Mouse (Mus musculus) myocyte (in vitro differentiated cells): ENCODE results near the gene Rad23b.
A peak's percentile ranks its signal among the peaks of the same experiment; 100 is the strongest.

ENCODE experiments used
- CEBPB ChIP-seq: IDR thresholded peaks from 2 replicates; pipeline ENCODE4 v1.6.1; 2011; ENCODE audit warnings: mild to moderate bottlenecking, moderate library complexity; ENCODE audit not compliant: poor library complexity, insufficient read depth, severe bottlenecking
- E2F4 ChIP-seq: IDR thresholded peaks from one replicate; pipeline ENCODE4 v1.6.1; 2011; ENCODE audit warnings: mild to moderate bottlenecking, control low read depth, moderate library complexity; ENCODE audit not compliant: insufficient read depth
- MAX ChIP-seq: IDR thresholded peaks from one replicate; pipeline ENCODE4 v1.6.1; 2011; ENCODE audit warnings: low read depth, mild to moderate bottlenecking, control low read depth
- MYOD1 ChIP-seq, 3 experiments: IDR thresholded peaks; one replicate each; pipeline ENCODE4 v1.6.1; 2011; ENCODE audit warnings: control low read depth in 2 of 3, low read depth in 2 of 3, mild to moderate bottlenecking in 2 of 3, moderate library complexity in 1 of 3; ENCODE audit not compliant: insufficient read length in 2 of 3, control insufficient read depth in 1 of 3
- MYOG ChIP-seq, 3 experiments: IDR thresholded peaks; one replicate each; pipeline ENCODE4 v1.6.1; 2011; ENCODE audit warnings: control low read depth in 2 of 3, low read depth in 2 of 3, mild to moderate bottlenecking in 2 of 3; ENCODE audit not compliant: insufficient read length in 2 of 3, control insufficient read depth in 1 of 3, insufficient read depth in 1 of 3
- POLR2A ChIP-seq: IDR thresholded peaks from one replicate; pipeline ENCODE4 v1.6.1; 2011; ENCODE audit warnings: low read depth, mild to moderate bottlenecking, control low read depth, moderate library complexity; ENCODE audit not compliant: insufficient read length
- SRF ChIP-seq: IDR thresholded peaks from one replicate; pipeline ENCODE4 v1.6.1; 2011; ENCODE audit warnings: low read depth; ENCODE audit not compliant: control insufficient read depth, insufficient read length
- TCF12 ChIP-seq: IDR thresholded peaks from one replicate; pipeline ENCODE4 v1.6.1; 2011; ENCODE audit warnings: mild to moderate bottlenecking, control low read depth; ENCODE audit not compliant: poor library complexity, insufficient read depth, severe bottlenecking
- TCF3 ChIP-seq: IDR thresholded peaks from one replicate; pipeline ENCODE4 v1.6.1; 2011; ENCODE audit warnings: low read depth, control low read depth; ENCODE audit not compliant: insufficient read length
- USF1 ChIP-seq: IDR thresholded peaks from one replicate; pipeline ENCODE4 v1.6.1; 2011; ENCODE audit warnings: low read depth, mild to moderate bottlenecking, control low read depth, moderate library complexity

- TF ChIP-seq CEBPB = peak; percentile 100
- TF ChIP-seq POLR2A = peak; percentile 94
- TF ChIP-seq E2F4 = no peak
- TF ChIP-seq MAX = no peak
- peak; percentile 60 for TF ChIP-seq SRF
- TF ChIP-seq MYOD1 (IDR thresholded peaks at IDR 0.05; ENCODE audit: control insufficient read depth in 1 of 3, insufficient read length in 2 of 3, low read depth in 2 of 3) = no peak
- no peak for TF ChIP-seq TCF12
- TF ChIP-seq MYOG (IDR thresholded peaks at IDR 0.05; ENCODE audit: control insufficient read depth in 1 of 3, insufficient read depth in 1 of 3, insufficient read length in 2 of 3, low read depth in 2 of 3) = peak in 1 of 3 experiments; percentile 53
- no peak for TF ChIP-seq TCF3
- no peak for TF ChIP-seq USF1
Measured at GRCm38 (mm10) chr4:55349452-55350218, at the start of gene Rad23b.
